In genomic region chr5:115397839-115398780, GRCm38 (mm10) we compare ENCODE assay signal across 9 mouse cellular contexts. TPM values are rescaled to one million over a fixed set of nuclear protein-coding genes. Genes with fewer than 3 reads are reported as not detected.
DNase-seq lines count a peak whose midpoint lies in the region; ATAC-seq and TF ChIP-seq lines count a peak whose summit lies in the region.
"Had no signal": no experiment of that assay in that cellular context is flagged by ENCODE, and none has a peak within 500 bp of the region (broad histone marks: within the 10 kb centered on the region; RNA-seq: fewer than 3 reads in every experiment).

No protein-coding gene starts in this region.

- H3K9me3 ChIP-seq in hindbrain, embryonic 11.5 days (ENCODE audit: control insufficient read depth, low read length) = no peaks in the 10 kb centered on the region
- H3K9me3 ChIP-seq in limb, embryonic 11.5 days (ENCODE audit: control insufficient read depth, low read length) = no peaks in the 10 kb centered on the region
- H3K9me3 ChIP-seq: megakaryocyte, embryonic 14.5 days had no signal

- 3% methylated on average over 42 of the region's 48 CpGs for WGBS in hindbrain, embryonic 11.5 days
- WGBS in limb, embryonic 11.5 days = 4% methylated on average over 48 of the region's 48 CpGs
- 5% methylated on average over 48 of the region's 48 CpGs for WGBS in olfactory bulb, adult 2 months

- peak overlapping the region; percentile 81 for H3K27ac ChIP-seq in hindbrain, embryonic 11.5 days (ENCODE audit: low read depth, low read length)
- no peak overlapping the region for H3K27ac ChIP-seq in limb, embryonic 11.5 days (replicated peaks; ENCODE audit: low read depth, low read length)
- H3K27ac ChIP-seq in olfactory bulb, adult 2 months (ENCODE audit: insufficient read depth, low read depth, low read length) = no peak overlapping the region

- peaks cover 13% of the 10 kb centered on the region for H3K4me1 ChIP-seq in hindbrain, embryonic 11.5 days (replicated peaks; ENCODE audit: control insufficient read depth, insufficient read depth, low read length)
- 0 out of 2 replicates have a peak, but pooled peaks cover 5% of the 10 kb centered on the region for H3K4me1 ChIP-seq in limb, embryonic 11.5 days (ENCODE audit: control insufficient read depth, insufficient read depth, low read length)
- H3K4me1 ChIP-seq in olfactory bulb, adult 2 months (ENCODE audit: control insufficient read depth, insufficient read depth, low read length) = peaks cover 10% of the 10 kb centered on the region

- peak; percentile 86 for ATAC-seq in hindbrain, embryonic 11.5 days (ENCODE audit: low FRiP score)
- peak; percentile 32; the same call in 1 of the 2 replicates for ATAC-seq in limb, embryonic 11.5 days (ENCODE audit: insufficient number of reproducible peaks, low FRiP score, low TSS enrichment, low read depth)
- no peak for ATAC-seq in megakaryocyte-erythroid progenitor cell, adult 5-6 weeks (replicated peaks; ENCODE audit: low FRiP score, low TSS enrichment, poor library complexity, severe bottlenecking)
- no peak for ATAC-seq in activated CD4-positive, CD25-positive, alpha-beta regulatory T cell, adult 4 months

- no peaks in the 10 kb centered on the region for H3K36me3 ChIP-seq in hindbrain, embryonic 11.5 days (ENCODE audit: control insufficient read depth, insufficient read depth, low read length)
- H3K36me3 ChIP-seq in limb, embryonic 11.5 days (ENCODE audit: control insufficient read depth, insufficient read depth, low read length) = no peaks in the 10 kb centered on the region

- peak overlapping the region; percentile 66 for H3K9ac ChIP-seq in hindbrain, embryonic 11.5 days (ENCODE audit: low read depth, low read length)
- H3K9ac ChIP-seq in limb, embryonic 11.5 days (ENCODE audit: low read length) = peak overlapping the region; percentile 89

- H3K4me2 ChIP-seq in hindbrain, embryonic 11.5 days (replicated peaks; ENCODE audit: low read depth, low read length) = peak overlapping the region; percentile 37
- H3K4me2 ChIP-seq in limb, embryonic 11.5 days (ENCODE audit: low read depth, severe bottlenecking) = peak overlapping the region; percentile 90

- peak; percentile 50 to 63 for DNase-seq in kidney, postnatal 4 days
- DNase-seq in kidney, adult 9 months = no peak
- peak; percentile 39 to 59 for DNase-seq in cerebellum, postnatal 25 days
- DNase-seq in hindbrain, embryonic 11.5 days (ENCODE audit: low spot score) = peak; percentile 89
- DNase-seq in limb, embryonic 11.5 days (ENCODE audit: low spot score) = peak; percentile 73

- TF ChIP-seq CTCF in olfactory bulb, adult 2 months (IDR thresholded peaks at IDR 0.05; ENCODE audit: insufficient read depth, low read depth, low read length) = no peak

- H3K4me3 ChIP-seq in hindbrain, embryonic 11.5 days (ENCODE audit: low read depth, low read length) = peak overlapping the region; percentile 15; the same call in 1 of the 2 replicates
- H3K4me3 ChIP-seq in limb, embryonic 11.5 days (ENCODE audit: low read depth, low read length) = peak overlapping the region; percentile 35
- H3K4me3 ChIP-seq in olfactory bulb, adult 2 months (ENCODE audit: insufficient read depth, low read depth, low read length) = peak overlapping the region; percentile 46
- H3K4me3 ChIP-seq: megakaryocyte, embryonic 14.5 days had no signal

- TF ChIP-seq POLR2A in olfactory bulb, adult 2 months (IDR thresholded peaks at IDR 0.05; ENCODE audit: insufficient read depth, low read depth, low read length) = peak; percentile 25; the same call in 1 of the 2 replicates

- H3K27me3 ChIP-seq in hindbrain, embryonic 11.5 days (ENCODE audit: control insufficient read depth, insufficient read depth, low read length) = no peaks in the 10 kb centered on the region
- no peaks in the 10 kb centered on the region for H3K27me3 ChIP-seq in limb, embryonic 11.5 days (ENCODE audit: control insufficient read depth, insufficient read depth, low read length)

RNA-seq across cellular contexts. Expression of gene Msi1, which starts 31.3 kb away (rescaled TPM):
- polyA plus RNA-seq in hindbrain, embryonic 11.5 days (2014; fragmentation: Nextera tagmentation; extraction: Ambion mirVana) = 136 and 141 TPM in 2 replicates
- 45.9 and 48.3 TPM in 2 replicates for polyA plus RNA-seq in limb, embryonic 11.5 days (2014; fragmentation: Nextera tagmentation; extraction: Ambion mirVana)
- polyA plus RNA-seq in olfactory bulb, adult 2 months (2012; ENCODE audit: insufficient read depth, insufficient read length, low replicate concordance, missing spikeins) = not detected in 2 replicates
- not detected in 2 replicates for total RNA-seq in megakaryocyte-erythroid progenitor cell, adult 5-6 weeks (2014; fragmentation: Nextera tagmentation)
- not detected in 2 replicates for total RNA-seq in megakaryocyte-erythroid progenitor cell, adult 5-6 weeks (2017)
- not detected for polyA plus RNA-seq in activated CD4-positive, CD25-positive, alpha-beta regulatory T cell, adult 4 months (2017; shearing (Covaris generic))

RNA-seq across cellular contexts. Expression of gene Cox6a1, which starts 49.3 kb away (rescaled TPM):
- polyA plus RNA-seq in hindbrain, embryonic 11.5 days (2014; fragmentation: Nextera tagmentation; extraction: Ambion mirVana) = 811 and 829 TPM in 2 replicates
- polyA plus RNA-seq in limb, embryonic 11.5 days (2014; fragmentation: Nextera tagmentation; extraction: Ambion mirVana) = 712 and 734 TPM in 2 replicates
- not detected in 2 replicates for polyA plus RNA-seq in olfactory bulb, adult 2 months (2012; ENCODE audit: insufficient read depth, insufficient read length, low replicate concordance, missing spikeins)
- 744 and 848 TPM in 2 replicates for total RNA-seq in megakaryocyte-erythroid progenitor cell, adult 5-6 weeks (2014; fragmentation: Nextera tagmentation)
- 84.8 and 115 TPM in 2 replicates for total RNA-seq in megakaryocyte-erythroid progenitor cell, adult 5-6 weeks (2017)
- polyA plus RNA-seq in activated CD4-positive, CD25-positive, alpha-beta regulatory T cell, adult 4 months (2017; shearing (Covaris generic)) = 100 to 1,000 TPM; 589 to 624 TPM

RNA-seq across cellular contexts. Expression of gene Triap1, which starts 57.1 kb away (rescaled TPM):
- polyA plus RNA-seq in hindbrain, embryonic 11.5 days (2014; fragmentation: Nextera tagmentation; extraction: Ambion mirVana) = 56.8 and 60.0 TPM in 2 replicates
- polyA plus RNA-seq in limb, embryonic 11.5 days (2014; fragmentation: Nextera tagmentation; extraction: Ambion mirVana) = 59.8 and 64.4 TPM in 2 replicates
- polyA plus RNA-seq in olfactory bulb, adult 2 months (2012; ENCODE audit: insufficient read depth, insufficient read length, low replicate concordance, missing spikeins) = not detected in 2 replicates
- 36.8 and 45.8 TPM in 2 replicates for total RNA-seq in megakaryocyte-erythroid progenitor cell, adult 5-6 weeks (2014; fragmentation: Nextera tagmentation)
- total RNA-seq in megakaryocyte-erythroid progenitor cell, adult 5-6 weeks (2017) = 16.8 and 19.8 TPM in 2 replicates
- 10 to 100 TPM; 42.3 to 45.6 TPM for polyA plus RNA-seq in activated CD4-positive, CD25-positive, alpha-beta regulatory T cell, adult 4 months (2017; shearing (Covaris generic))

RNA-seq across cellular contexts. Expression of gene Gatc, which starts 57.1 kb away (rescaled TPM):
- polyA plus RNA-seq in hindbrain, embryonic 11.5 days (2014; fragmentation: Nextera tagmentation; extraction: Ambion mirVana) = 43.0 and 51.2 TPM in 2 replicates
- polyA plus RNA-seq in limb, embryonic 11.5 days (2014; fragmentation: Nextera tagmentation; extraction: Ambion mirVana) = 42.5 and 46.7 TPM in 2 replicates
- polyA plus RNA-seq in olfactory bulb, adult 2 months (2012; ENCODE audit: insufficient read depth, insufficient read length, low replicate concordance, missing spikeins) = not detected in 2 replicates
- 31.0 and 41.1 TPM in 2 replicates for total RNA-seq in megakaryocyte-erythroid progenitor cell, adult 5-6 weeks (2014; fragmentation: Nextera tagmentation)
- 13.6 and 18.6 TPM in 2 replicates for total RNA-seq in megakaryocyte-erythroid progenitor cell, adult 5-6 weeks (2017)
- polyA plus RNA-seq in activated CD4-positive, CD25-positive, alpha-beta regulatory T cell, adult 4 months (2017; shearing (Covaris generic)) = 10 to 100 TPM; 11.3 to 12.0 TPM

Comparison
In these comparisons a context has a peak if more than half of its experiments do, and no peak if none do; other contexts are left out.
1. ATAC-seq: peak in hindbrain, embryonic 11.5 days (single experiment) and limb, embryonic 11.5 days (single experiment); none in megakaryocyte-erythroid progenitor cell, adult 5-6 weeks (single experiment) and activated CD4-positive, CD25-positive, alpha-beta regulatory T cell, adult 4 months (single experiment).
2. RNA of gene Msi1, which starts 31.3 kb away (polyA plus RNA-seq): 136 to 141 TPM in hindbrain, embryonic 11.5 days, 45.9 to 48.3 TPM in limb, embryonic 11.5 days and not detected in olfactory bulb, adult 2 months; not detected in activated CD4-positive, CD25-positive, alpha-beta regulatory T cell, adult 4 months; every median in the first group is over 10 times any median in the second.
3. RNA of gene Triap1, which starts 57.1 kb away (polyA plus RNA-seq): 59.8 to 64.4 TPM in limb, embryonic 11.5 days, 56.8 to 60.0 TPM in hindbrain, embryonic 11.5 days and 42.3 to 45.6 TPM in activated CD4-positive, CD25-positive, alpha-beta regulatory T cell, adult 4 months; not detected in olfactory bulb, adult 2 months; every median in the first group is over 10 times any median in the second.
4. Peak in every context shown above with its lines, with median percentiles within 50 percentile points of each other: H3K4me3 ChIP-seq.